Mouse (Mus musculus): ENCODE data around the gene Amy2a4. TPM values are rescaled to one million over a fixed set of nuclear protein-coding genes. Genes with fewer than 3 reads are reported as not detected.
"Not testable (repeated sequence)": the region's sequence is repeated elsewhere in the genome, so short reads cannot be mapped to it uniquely, and the experiment has no call there.

Gene Amy2a4
- total RNA-seq (2022): under 1 TPM in 1 of 4 experiments, not detected in 3; 0.10 TPM

DNA sequence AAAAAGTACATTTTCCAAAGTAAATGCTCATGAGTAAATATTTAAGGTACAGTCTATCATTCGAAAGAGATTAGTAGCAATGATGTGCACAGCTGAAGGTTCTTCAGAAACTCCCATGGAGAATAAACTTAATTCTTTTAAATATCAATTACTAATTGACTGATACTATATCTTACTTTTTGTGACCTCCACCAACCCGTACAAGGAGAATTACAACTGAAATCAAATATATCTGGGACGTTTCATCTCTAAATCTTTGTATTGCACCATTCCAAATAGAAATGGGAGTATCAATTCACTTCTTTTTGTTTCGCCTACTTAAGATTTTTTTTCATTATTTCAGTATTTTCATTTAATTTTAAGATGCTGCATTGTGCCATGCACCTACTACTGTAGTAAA, at the start of gene Amy2a4:
Gene Amy2a4 (minus strand): TSS at position 101 of the 400 bp plus-strand sequence.
- not testable (repeated sequence) for DNase-seq (ENCODE audit: low spot score in 2 of 2)

DNA sequence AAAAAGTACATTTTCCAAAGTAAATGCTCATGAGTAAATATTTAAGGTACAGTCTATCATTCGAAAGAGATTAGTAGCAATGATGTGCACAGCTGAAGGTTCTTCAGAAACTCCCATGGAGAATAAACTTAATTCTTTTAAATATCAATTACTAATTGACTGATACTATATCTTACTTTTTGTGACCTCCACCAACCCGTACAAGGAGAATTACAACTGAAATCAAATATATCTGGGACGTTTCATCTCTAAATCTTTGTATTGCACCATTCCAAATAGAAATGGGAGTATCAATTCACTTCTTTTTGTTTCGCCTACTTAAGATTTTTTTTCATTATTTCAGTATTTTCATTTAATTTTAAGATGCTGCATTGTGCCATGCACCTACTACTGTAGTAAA, 32.7 kb upstream of the Amy2a4 start, which contains the start of gene Amy2a3:
Gene Amy2a3 (minus strand): TSS at position 101 of the 400 bp plus-strand sequence.
- DNase-seq (ENCODE audit: low spot score in 2 of 2): not testable (repeated sequence)

DNA sequence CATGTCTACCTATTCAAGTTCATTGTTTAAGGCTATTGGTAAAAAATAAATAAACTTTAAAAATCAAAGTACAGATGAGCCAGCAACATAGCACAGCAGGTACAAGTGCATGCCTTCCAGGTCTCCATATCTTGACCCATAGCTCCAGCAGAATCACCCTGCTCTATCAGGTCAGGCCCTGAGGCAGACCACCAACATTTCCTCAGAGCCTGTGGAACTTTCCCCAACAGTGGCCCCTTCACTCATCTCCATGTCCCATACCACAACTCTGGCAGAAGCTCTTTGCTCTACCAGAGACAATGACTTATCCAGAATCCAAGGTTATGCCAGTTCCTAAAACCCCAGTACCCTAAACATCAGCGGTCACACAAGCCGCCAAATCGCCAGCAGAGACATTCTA, 21.7 kb upstream of the Amy2a4 start:
- not testable (repeated sequence) for DNase-seq (ENCODE audit: low spot score in 2 of 2)

DNA sequence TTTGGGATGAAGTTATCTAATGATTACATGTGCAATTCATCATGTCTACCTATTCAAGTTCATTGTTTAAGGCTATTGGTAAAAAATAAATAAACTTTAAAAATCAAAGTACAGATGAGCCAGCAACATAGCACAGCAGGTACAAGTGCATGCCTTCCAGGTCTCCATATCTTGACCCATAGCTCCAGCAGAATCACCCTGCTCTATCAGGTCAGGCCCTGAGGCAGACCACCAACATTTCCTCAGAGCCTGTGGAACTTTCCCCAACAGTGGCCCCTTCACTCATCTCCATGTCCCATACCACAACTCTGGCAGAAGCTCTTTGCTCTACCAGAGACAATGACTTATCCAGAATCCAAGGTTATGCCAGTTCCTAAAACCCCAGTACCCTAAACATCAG, 11.0 kb downstream of the Amy2a4 start:
- not testable (repeated sequence) for DNase-seq (ENCODE audit: low spot score in 2 of 2)

DNA sequence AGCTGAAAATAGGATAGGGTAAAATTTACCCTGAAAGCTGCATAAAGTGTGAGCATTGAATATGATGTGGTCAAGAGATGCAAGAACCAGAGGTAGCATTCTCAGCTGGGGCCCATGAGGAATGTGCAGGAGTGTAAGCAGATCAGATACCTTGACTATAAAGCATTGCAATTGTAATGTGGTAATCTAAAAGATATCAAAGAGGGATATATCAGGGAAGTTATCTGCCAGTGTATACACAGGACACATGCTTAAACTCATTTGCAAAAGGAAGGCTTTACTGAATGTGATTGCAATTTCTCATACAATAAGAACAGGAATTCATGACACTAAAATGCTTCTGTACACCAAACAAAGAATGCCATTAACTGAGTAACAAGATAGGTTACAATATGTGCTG, 11.7 kb downstream of the Amy2a4 start:
- not testable (repeated sequence) for DNase-seq (ENCODE audit: low spot score in 2 of 2)

DNA sequence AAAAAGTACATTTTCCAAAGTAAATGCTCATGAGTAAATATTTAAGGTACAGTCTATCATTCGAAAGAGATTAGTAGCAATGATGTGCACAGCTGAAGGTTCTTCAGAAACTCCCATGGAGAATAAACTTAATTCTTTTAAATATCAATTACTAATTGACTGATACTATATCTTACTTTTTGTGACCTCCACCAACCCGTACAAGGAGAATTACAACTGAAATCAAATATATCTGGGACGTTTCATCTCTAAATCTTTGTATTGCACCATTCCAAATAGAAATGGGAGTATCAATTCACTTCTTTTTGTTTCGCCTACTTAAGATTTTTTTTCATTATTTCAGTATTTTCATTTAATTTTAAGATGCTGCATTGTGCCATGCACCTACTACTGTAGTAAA, 32.5 kb downstream of the Amy2a4 start, which contains the start of gene Amy2a5:
Gene Amy2a5 (minus strand): TSS at position 101 of the 400 bp plus-strand sequence.
- DNase-seq (ENCODE audit: low spot score in 2 of 2): not testable (repeated sequence)

Other genes starting within 250 kb of the Amy2a4 start
- under 1 TPM in 2 of 4 experiments, not detected in 2; 0.16 to 0.27 TPM for gene Amy2a5, start 32.6 kb downstream of the Amy2a4 start, total RNA-seq (2022)
- under 1 TPM in 1 of 4 experiments, not detected in 3; 0.10 TPM for gene Amy2a3, start 32.6 kb upstream of the Amy2a4 start, total RNA-seq (2022)
- under 1 TPM in 1 of 4 experiments, not detected in 3; 0.10 TPM for gene Amy2a2, start 65.2 kb upstream of the Amy2a4 start, total RNA-seq (2022)
- gene Amy2a1, start 241.0 kb upstream of the Amy2a4 start, total RNA-seq (2022): not detected